Mouse (Mus musculus): ENCODE measurements around the gene Exosc9.

GRCm38 (mm10) chr3:36511491-36511890 is 40.9 kb upstream of the Exosc9 start:
- TF ChIP-seq CTCF (IDR thresholded peaks at IDR 0.05; ENCODE audit: low read depth, low read length) (no peak), GATA1 (IDR thresholded peaks at IDR 0.05; ENCODE audit: borderline replicate concordance, low read length) (no peak)

Measured in G1E (cell line).